Mouse (Mus musculus) bone marrow macrophage, adult 2 months (primary cell): ENCODE data around the gene Rptor. TPM values are rescaled to one million over a fixed set of nuclear protein-coding genes. Genes with fewer than 3 reads are reported as not detected.

Source experiments
- H3K27ac ChIP-seq: 2 replicates; pipeline ENCODE4 v1.5.1; 2012; ENCODE audit warnings: low read depth, low read length; ENCODE audit not compliant: insufficient read depth
- H3K4me1 ChIP-seq: 2 replicates; pipeline ENCODE4 v1.6.1; 2012; ENCODE audit warnings: low read length; ENCODE audit not compliant: control insufficient read depth, insufficient read depth
- H3K4me3 ChIP-seq: 2 replicates; pipeline ENCODE4 v1.5.1; 2012; ENCODE audit warnings: mild to moderate bottlenecking, low read length, moderate library complexity; ENCODE audit not compliant: insufficient read depth
- CTCF ChIP-seq: IDR thresholded peaks from 2 replicates; pipeline ENCODE4 v1.5.1; 2012; ENCODE audit warnings: low read depth, mild to moderate bottlenecking, low read length, moderate library complexity
- POLR2A ChIP-seq: IDR thresholded peaks from 2 replicates; pipeline ENCODE4 v1.6.1; 2012; ENCODE audit warnings: mild to moderate bottlenecking, low read depth, low read length, borderline replicate concordance
- polyA plus RNA-seq: library from polyadenylated mRNA; stranded (reverse); fragments of >200 nt; gene quantifications from 2 replicates; pipeline ENCODE4 v1.2.4, GENCODE M21; 2012; ENCODE audit not compliant: missing spikeins, insufficient read depth, insufficient read length

Rptor gene
- polyA plus RNA-seq, 1 experiment = 23.8 TPM

GRCm38 (mm10) chr11:119682285-119682684, 79.6 kb downstream of the Rptor start:
- TF ChIP-seq CTCF (no peak), POLR2A (no peak)
- H3K4me1 ChIP-seq = peaks cover 76% of the 10 kb centered on the region
- H3K27ac ChIP-seq = no peak overlapping the region
- no peak overlapping the region for H3K4me3 ChIP-seq

DNA sequence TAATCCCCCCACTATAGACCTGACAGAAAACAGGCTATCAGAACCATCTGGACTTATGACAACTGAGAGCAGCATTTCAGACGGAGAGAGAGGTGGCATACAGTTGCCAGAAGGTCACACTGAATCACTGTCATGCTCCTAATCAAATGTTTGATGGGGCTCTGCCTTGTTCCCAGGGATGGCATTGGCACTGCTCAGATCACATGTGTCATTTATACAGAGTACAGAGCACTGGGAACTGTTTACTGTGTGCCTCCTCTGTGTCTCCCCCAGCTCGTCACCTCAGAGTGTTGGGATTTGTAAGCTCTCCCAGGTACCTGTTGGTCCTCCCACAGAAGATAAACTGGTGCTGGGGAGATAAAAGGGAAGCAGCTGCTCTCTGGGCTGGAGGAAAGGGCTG, 81.1 kb downstream of the Rptor start:
- TF ChIP-seq POLR2A (no peak), CTCF (no peak)
- Histone ChIP-seq H3K27ac (no peak overlapping the region), H3K4me1 (peaks cover 78% of the 10 kb centered on the region), H3K4me3 (no peak overlapping the region)

GRCm38 (mm10) chr11:119685477-119685876, 82.8 kb downstream of the Rptor start:
- peaks cover 75% of the 10 kb centered on the region for H3K4me1 ChIP-seq
- H3K27ac ChIP-seq = peak overlapping the region; percentile 34
- TF ChIP-seq CTCF (no peak), POLR2A (no peak)

DNA sequence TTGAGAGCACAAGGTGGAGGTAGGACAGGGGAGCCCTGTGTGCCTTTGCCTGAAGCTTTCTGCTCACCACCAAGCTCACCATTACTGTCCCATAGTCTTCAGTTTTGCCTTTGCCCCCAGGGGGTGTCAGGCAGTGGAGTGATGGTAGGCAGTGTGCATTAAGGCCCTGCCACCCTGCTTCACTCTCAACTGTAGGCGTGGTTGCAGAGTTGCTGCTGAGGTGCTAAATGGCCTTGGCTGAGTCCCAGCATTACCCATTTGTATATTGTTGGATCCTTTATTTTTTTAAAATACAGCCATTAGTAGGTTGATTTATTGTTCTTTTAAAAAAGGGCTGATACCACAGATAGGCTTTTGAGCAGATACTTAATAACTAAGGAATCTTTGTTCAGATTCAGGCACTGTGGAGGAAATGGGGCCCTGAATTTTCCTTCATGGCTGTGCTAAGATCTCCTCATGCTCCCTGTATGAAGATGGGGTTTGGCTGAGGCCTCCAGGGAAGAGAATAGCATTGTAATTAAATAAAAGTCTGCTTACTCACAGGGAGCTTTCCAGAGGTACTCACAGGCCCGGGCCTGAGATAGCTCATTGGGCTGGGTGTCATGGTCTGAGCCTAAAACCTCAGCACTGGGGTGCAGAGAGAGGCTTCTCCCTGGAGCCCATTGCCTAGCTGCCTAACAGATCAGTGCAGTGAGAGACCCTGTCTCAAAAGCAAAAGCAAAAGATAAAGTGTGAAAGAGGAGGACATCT, 83.4 kb downstream of the Rptor start:
- TF ChIP-seq POLR2A (no peak), CTCF (no peak)

More at GRCm38 (mm10) chr11:119685477-119685876, 82.8 kb downstream of the Rptor start:
- no peak overlapping the region for H3K4me3 ChIP-seq

DNA sequence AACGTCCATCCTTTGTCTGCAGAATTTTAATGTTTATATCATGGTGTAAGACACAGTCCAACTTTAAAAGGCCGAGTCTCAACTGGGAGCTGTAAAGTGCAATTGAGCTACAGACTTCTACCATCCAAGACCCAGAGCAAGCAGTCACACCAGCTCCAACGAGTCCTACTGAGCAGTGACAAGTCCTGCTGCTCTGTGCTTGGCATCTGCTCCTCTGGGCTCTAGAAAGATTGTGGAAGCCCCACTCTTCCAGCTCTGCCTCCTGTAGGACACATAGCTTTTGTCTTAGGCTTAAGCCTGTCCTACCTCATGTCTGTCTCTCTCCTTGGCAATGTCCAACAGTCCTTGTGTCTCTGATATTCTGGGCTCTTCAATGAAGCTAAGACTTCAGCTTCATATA, 84.6 kb downstream of the Rptor start:
- Histone ChIP-seq H3K4me1 (peaks cover 74% of the 10 kb centered on the region), H3K4me3 (no peak overlapping the region), H3K27ac (no peak overlapping the region)
- TF ChIP-seq POLR2A (no peak), CTCF (no peak)

More for the DNA sequence above, 83.4 kb downstream of the Rptor start:
- Histone ChIP-seq H3K4me3 (no peak overlapping the region), H3K4me1 (peaks cover 76% of the 10 kb centered on the region), H3K27ac (peak overlapping the region; percentile 34)

DNA sequence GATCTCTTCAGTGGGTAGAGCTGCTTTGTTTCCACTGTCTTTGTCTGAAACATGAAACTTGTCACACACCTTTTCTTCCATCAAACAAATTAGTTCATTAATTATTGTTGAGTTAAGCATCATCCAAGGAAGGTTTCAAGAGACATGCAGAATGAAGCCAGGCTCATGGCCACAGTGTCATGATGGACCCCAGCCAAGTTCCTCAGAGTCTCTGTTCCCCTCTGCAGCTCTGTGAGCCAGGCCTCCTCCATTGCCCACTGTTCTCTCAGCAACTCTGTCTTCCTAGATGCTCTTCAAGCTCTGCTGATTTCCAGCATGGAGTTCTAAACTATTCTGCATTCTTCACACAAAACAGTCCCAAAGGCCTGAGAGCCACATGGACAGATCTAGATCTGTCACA, 85.3 kb downstream of the Rptor start:
- no peak for TF ChIP-seq CTCF
- no peak for TF ChIP-seq POLR2A
- peaks cover 74% of the 10 kb centered on the region for H3K4me1 ChIP-seq
- H3K4me3 ChIP-seq = no peak overlapping the region
- 0 out of 2 replicates have a peak overlapping the region, but pooled peaks have one; percentile 5 for H3K27ac ChIP-seq

DNA sequence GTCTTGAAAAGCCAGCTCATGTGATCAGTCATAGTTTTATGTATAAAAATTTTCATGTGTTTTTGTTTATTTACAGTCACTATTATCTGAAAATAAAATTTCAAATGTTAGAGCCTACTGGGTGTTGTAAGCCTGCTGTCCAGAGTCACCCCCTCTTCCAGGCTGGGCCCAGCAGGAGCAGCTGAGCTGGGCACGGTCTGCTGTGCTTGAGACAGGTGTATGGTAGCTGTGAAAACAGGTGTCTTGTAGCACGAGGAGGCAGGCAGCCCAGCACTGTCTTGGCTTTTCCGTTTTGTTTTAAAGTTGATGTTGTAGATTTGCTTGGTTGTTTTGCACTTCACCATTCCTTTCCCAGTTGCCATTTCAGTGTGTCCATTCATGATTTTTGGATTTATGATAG, 87.2 kb downstream of the Rptor start:
- no peak overlapping the region for H3K4me3 ChIP-seq
- peaks cover 71% of the 10 kb centered on the region for H3K4me1 ChIP-seq
- no peak overlapping the region for H3K27ac ChIP-seq
- no peak for TF ChIP-seq CTCF
- no peak for TF ChIP-seq POLR2A

DNA sequence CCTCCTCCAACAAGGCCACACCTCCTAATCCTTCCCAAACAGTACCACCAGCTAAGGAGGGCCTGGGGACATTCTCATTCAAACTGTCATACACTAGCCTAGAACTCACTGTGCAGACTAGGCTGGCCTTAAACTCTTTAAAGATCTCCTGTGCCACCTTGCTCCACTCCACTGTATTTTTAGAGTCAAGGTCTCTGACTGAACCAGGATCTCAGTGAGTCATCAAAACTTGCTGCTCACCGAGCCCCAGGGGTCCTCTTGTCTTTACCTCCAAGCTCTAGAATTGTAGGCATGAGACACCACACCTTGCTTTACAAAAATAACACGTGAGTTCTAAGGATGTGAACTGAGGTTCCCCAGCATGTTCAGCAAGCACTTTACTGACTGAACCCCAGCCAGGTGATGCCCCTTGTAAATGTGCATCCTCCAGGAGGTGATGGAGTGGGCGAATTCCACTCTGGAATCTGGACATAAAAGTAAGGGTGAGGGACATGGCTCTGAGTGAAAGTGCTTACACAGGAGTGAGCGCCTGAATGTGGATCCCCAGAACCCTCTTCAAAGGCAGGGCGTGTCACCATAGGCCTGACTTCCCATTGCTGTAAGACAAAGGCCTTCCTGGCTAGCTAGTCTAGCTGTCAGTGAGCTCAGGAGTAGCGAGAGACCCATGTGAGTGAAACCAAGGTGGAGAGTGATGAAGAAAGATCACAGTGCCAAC, 89.6 kb downstream of the Rptor start:
- H3K27ac ChIP-seq = peak overlapping the region; percentile 63
- TF ChIP-seq CTCF (no peak), POLR2A (no peak)
- H3K4me3 ChIP-seq = no peak overlapping the region
- peaks cover 55% of the 10 kb centered on the region for H3K4me1 ChIP-seq

GRCm38 (mm10) chr11:119692911-119693261, 90.2 kb downstream of the Rptor start:
- TF ChIP-seq POLR2A = no peak
- H3K4me3 ChIP-seq = no peak overlapping the region
- peak overlapping the region; percentile 63 for H3K27ac ChIP-seq
- H3K4me1 ChIP-seq = peaks cover 50% of the 10 kb centered on the region

GRCm38 (mm10) chr11:119694146-119694860, 91.6 kb downstream of the Rptor start:
- TF ChIP-seq POLR2A (no peak), CTCF (no peak)
- H3K27ac ChIP-seq = no peak overlapping the region

More at GRCm38 (mm10) chr11:119694146-119694860, 91.6 kb downstream of the Rptor start:
- H3K4me1 ChIP-seq = peaks cover 38% of the 10 kb centered on the region
- no peak overlapping the region for H3K4me3 ChIP-seq
